Mouse (Mus musculus) naive thymus-derived CD4-positive, alpha-beta T cell, adult 5 months (primary cell): ENCODE data around the gene Vmn1r15. TPM values are rescaled to one million over a fixed set of nuclear protein-coding genes. Genes with fewer than 3 reads are reported as not detected.

Experiments used
- polyA plus RNA-seq: library from polyadenylated mRNA; unstranded; fragments of 100-300 nt; shearing (Covaris generic); gene quantifications from one replicate; pipeline ENCODE4 v1.2.1, GENCODE M21; 2017

The Vmn1r15 gene
- not detected for polyA plus RNA-seq

DNA sequence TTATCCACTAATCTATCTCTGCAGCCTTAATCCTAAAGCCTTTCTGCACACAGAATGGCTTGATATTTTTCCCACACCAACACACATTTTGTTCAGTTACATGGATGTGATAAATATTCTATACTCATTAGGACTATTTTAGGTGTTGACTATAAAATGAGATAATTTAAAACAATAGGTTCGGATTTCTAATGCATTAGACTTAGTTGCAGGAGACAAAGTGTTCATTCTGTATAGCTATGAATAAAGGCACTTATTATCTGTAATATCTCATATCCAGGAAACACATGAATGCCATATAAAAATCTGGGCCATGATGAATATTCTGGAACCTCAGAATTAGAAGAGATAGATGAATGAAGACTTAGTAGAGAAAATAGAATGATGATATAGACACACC, at the start of gene Vmn1r15:
TSS of gene Vmn1r15 (plus strand) at position 301 of the 400 bp plus-strand sequence.

DNA sequence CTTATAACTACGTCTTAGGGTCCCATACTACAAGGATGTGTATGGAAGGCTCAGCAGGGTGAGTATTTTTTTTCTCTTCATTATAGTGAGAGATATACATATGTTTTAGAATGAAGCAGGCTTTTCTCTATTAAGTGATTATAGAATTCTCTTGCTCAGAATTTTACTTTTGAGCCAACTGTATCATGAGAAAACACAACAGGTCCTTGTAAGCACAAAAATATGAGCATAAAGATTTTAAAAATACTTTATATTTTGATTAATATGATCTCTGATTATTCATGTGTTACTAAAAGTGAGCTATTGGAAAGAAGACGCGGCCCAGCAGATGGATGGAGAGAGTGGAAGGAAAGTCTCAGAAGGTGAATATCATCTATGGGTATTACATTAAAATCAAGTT, 26.4 kb upstream of the Vmn1r15 start, which contains the start of gene Vmn1r14:
TSS of gene Vmn1r14 (plus strand) at position 301 of the 400 bp plus-strand sequence.

Other genes with a start within 250 kb of the Vmn1r15 start
- gene Vmn1r7, start 232.6 kb upstream of the Vmn1r15 start, polyA plus RNA-seq: not detected
- gene Vmn1r8, start 225.7 kb upstream of the Vmn1r15 start, polyA plus RNA-seq: not detected
- gene Vmn1r9, start 191.2 kb upstream of the Vmn1r15 start, polyA plus RNA-seq: not detected
- not detected for gene Vmn1r10, start 148.5 kb upstream of the Vmn1r15 start, polyA plus RNA-seq
- not detected for gene Vmn1r11, start 124.5 kb upstream of the Vmn1r15 start, polyA plus RNA-seq
- gene Vmn1r12, start 101.0 kb upstream of the Vmn1r15 start, polyA plus RNA-seq: 0.07 TPM
- 0.39 TPM for gene Vmn1r13, start 54.7 kb upstream of the Vmn1r15 start, polyA plus RNA-seq
- not detected for gene Vmn1r14, start 26.3 kb upstream of the Vmn1r15 start, polyA plus RNA-seq
- not detected for gene Vmn1r16, start 71.5 kb downstream of the Vmn1r15 start, polyA plus RNA-seq
- not detected for gene Vmn1r17, start 105.8 kb downstream of the Vmn1r15 start, polyA plus RNA-seq
- 0.24 TPM for gene Vmn1r18, start 137.8 kb downstream of the Vmn1r15 start, polyA plus RNA-seq
- gene Vmn1r19, start 145.8 kb downstream of the Vmn1r15 start, polyA plus RNA-seq: not detected
- not detected for gene Vmn1r20, start 171.0 kb downstream of the Vmn1r15 start, polyA plus RNA-seq